Mouse (Mus musculus): ENCODE results near the gene Olfr541.

Gene Olfr541

GRCm38 (mm10) chr7:140717155-140718055 lies 20.3 kb downstream of the Olfr541 start:
- no peaks in the 10 kb centered on the region for H3K27me3 ChIP-seq (ENCODE audit: insufficient read depth, low read length)
- H3K36me3 ChIP-seq (ENCODE audit: insufficient read depth, low read length): no peaks in the 10 kb centered on the region
- no peaks in the 10 kb centered on the region for H3K4me1 ChIP-seq (replicated peaks; ENCODE audit: low read depth, low read length)
- TF ChIP-seq POU5F1 (IDR thresholded peaks at IDR 0.05; ENCODE audit: borderline replicate concordance, low read length) (no peak), NANOG (IDR thresholded peaks at IDR 0.05; ENCODE audit: borderline replicate concordance, low read length) (no peak), CTCF (conservative IDR thresholded peaks at IDR 0.05; ENCODE audit: low read length) (no peak)
- no peak overlapping the region for H3K4me3 ChIP-seq (replicated peaks; ENCODE audit: low read length)
- no peaks in the 10 kb centered on the region for H3K9me3 ChIP-seq (ENCODE audit: low read length)

GRCm38 (mm10) chr7:140721095-140721494 lies 24.0 kb downstream of the Olfr541 start:
- H3K9me3 ChIP-seq (ENCODE audit: low read length): no peaks in the 10 kb centered on the region
- no peaks in the 10 kb centered on the region for H3K27me3 ChIP-seq (ENCODE audit: insufficient read depth, low read length)
- TF ChIP-seq CTCF (conservative IDR thresholded peaks at IDR 0.05; ENCODE audit: low read length) (no peak), NANOG (IDR thresholded peaks at IDR 0.05; ENCODE audit: borderline replicate concordance, low read length) (no peak), POU5F1 (IDR thresholded peaks at IDR 0.05; ENCODE audit: borderline replicate concordance, low read length) (no peak)
- no peaks in the 10 kb centered on the region for H3K4me1 ChIP-seq (replicated peaks; ENCODE audit: low read depth, low read length)
- H3K4me3 ChIP-seq (replicated peaks; ENCODE audit: low read length): no peak overlapping the region
- H3K36me3 ChIP-seq (ENCODE audit: insufficient read depth, low read length): no peaks in the 10 kb centered on the region

GRCm38 (mm10) chr7:140725558-140725957 lies 28.5 kb downstream of the Olfr541 start:
- Histone ChIP-seq H3K36me3 (ENCODE audit: insufficient read depth, low read length) (no peaks in the 10 kb centered on the region), H3K4me1 (replicated peaks; ENCODE audit: low read depth, low read length) (no peaks in the 10 kb centered on the region), H3K27me3 (ENCODE audit: insufficient read depth, low read length) (no peaks in the 10 kb centered on the region), H3K9me3 (ENCODE audit: low read length) (no peaks in the 10 kb centered on the region), H3K4me3 (replicated peaks; ENCODE audit: low read length) (no peak overlapping the region)
- TF ChIP-seq POU5F1 (IDR thresholded peaks at IDR 0.05; ENCODE audit: borderline replicate concordance, low read length) (no peak), NANOG (IDR thresholded peaks at IDR 0.05; ENCODE audit: borderline replicate concordance, low read length) (no peak), CTCF (conservative IDR thresholded peaks at IDR 0.05; ENCODE audit: low read length) (no peak)

- H3K36me3 ChIP-seq (ENCODE audit: insufficient read depth, low read length): no peaks in the 10 kb centered on the region
These were observed 36.1 kb downstream of the Olfr541 start for GRCm38 (mm10) chr7:140733162-140733561.

GRCm38 (mm10) chr7:140747402-140747801 lies 50.3 kb downstream of the Olfr541 start:
- Histone ChIP-seq H3K36me3 (ENCODE audit: insufficient read depth, low read length) (no peaks in the 10 kb centered on the region), H3K9me3 (ENCODE audit: low read length) (no peaks in the 10 kb centered on the region), H3K27me3 (ENCODE audit: insufficient read depth, low read length) (peaks cover 3% of the 10 kb centered on the region; the same call in 1 of the 2 replicates), H3K4me1 (replicated peaks; ENCODE audit: low read depth, low read length) (no peaks in the 10 kb centered on the region), H3K4me3 (replicated peaks; ENCODE audit: low read length) (no peak overlapping the region)
- TF ChIP-seq POU5F1 (IDR thresholded peaks at IDR 0.05; ENCODE audit: borderline replicate concordance, low read length) (no peak), CTCF (conservative IDR thresholded peaks at IDR 0.05; ENCODE audit: low read length) (no peak), NANOG (IDR thresholded peaks at IDR 0.05; ENCODE audit: borderline replicate concordance, low read length) (no peak)

More at GRCm38 (mm10) chr7:140733162-140733561, 36.1 kb downstream of the Olfr541 start:
- Histone ChIP-seq H3K27me3 (ENCODE audit: insufficient read depth, low read length) (no peaks in the 10 kb centered on the region), H3K9me3 (ENCODE audit: low read length) (no peaks in the 10 kb centered on the region), H3K4me3 (replicated peaks; ENCODE audit: low read length) (no peak overlapping the region), H3K4me1 (replicated peaks; ENCODE audit: low read depth, low read length) (no peaks in the 10 kb centered on the region)
- TF ChIP-seq POU5F1 (IDR thresholded peaks at IDR 0.05; ENCODE audit: borderline replicate concordance, low read length): no peak
- no peak for TF ChIP-seq NANOG (IDR thresholded peaks at IDR 0.05; ENCODE audit: borderline replicate concordance, low read length)
- TF ChIP-seq CTCF (conservative IDR thresholded peaks at IDR 0.05; ENCODE audit: low read length): no peak; the same call in 1 of the 2 replicates

GRCm38 (mm10) chr7:140748116-140748826 lies 51.2 kb downstream of the Olfr541 start:
- no peak for TF ChIP-seq CTCF (conservative IDR thresholded peaks at IDR 0.05; ENCODE audit: low read length)
- no peak for TF ChIP-seq NANOG (IDR thresholded peaks at IDR 0.05; ENCODE audit: borderline replicate concordance, low read length)
- no peak for TF ChIP-seq POU5F1 (IDR thresholded peaks at IDR 0.05; ENCODE audit: borderline replicate concordance, low read length)
- H3K4me3 ChIP-seq (replicated peaks; ENCODE audit: low read length): no peak overlapping the region
- no peaks in the 10 kb centered on the region for H3K4me1 ChIP-seq (replicated peaks; ENCODE audit: low read depth, low read length)
- no peaks in the 10 kb centered on the region for H3K36me3 ChIP-seq (ENCODE audit: insufficient read depth, low read length)
- no peaks in the 10 kb centered on the region for H3K9me3 ChIP-seq (ENCODE audit: low read length)
- H3K27me3 ChIP-seq (ENCODE audit: insufficient read depth, low read length): peaks cover 3% of the 10 kb centered on the region; the same call in 1 of the 2 replicates

GRCm38 (mm10) chr7:140748827-140749160 lies 51.7 kb downstream of the Olfr541 start:
- H3K4me3 ChIP-seq (replicated peaks; ENCODE audit: low read length): no peak overlapping the region
- no peak for TF ChIP-seq POU5F1 (IDR thresholded peaks at IDR 0.05; ENCODE audit: borderline replicate concordance, low read length)
- no peak for TF ChIP-seq NANOG (IDR thresholded peaks at IDR 0.05; ENCODE audit: borderline replicate concordance, low read length)
- TF ChIP-seq CTCF (conservative IDR thresholded peaks at IDR 0.05; ENCODE audit: low read length): no peak
- H3K4me1 ChIP-seq (replicated peaks; ENCODE audit: low read depth, low read length): no peaks in the 10 kb centered on the region
- H3K9me3 ChIP-seq (ENCODE audit: low read length): no peaks in the 10 kb centered on the region
- no peaks in the 10 kb centered on the region for H3K36me3 ChIP-seq (ENCODE audit: insufficient read depth, low read length)
- peaks cover 3% of the 10 kb centered on the region; the same call in 1 of the 2 replicates for H3K27me3 ChIP-seq (ENCODE audit: insufficient read depth, low read length)

GRCm38 (mm10) chr7:140754556-140754955 lies 57.5 kb downstream of the Olfr541 start:
- no peaks in the 10 kb centered on the region for H3K9me3 ChIP-seq (ENCODE audit: low read length)
- H3K4me3 ChIP-seq (replicated peaks; ENCODE audit: low read length): no peak overlapping the region
- TF ChIP-seq POU5F1 (IDR thresholded peaks at IDR 0.05; ENCODE audit: borderline replicate concordance, low read length) (no peak), NANOG (IDR thresholded peaks at IDR 0.05; ENCODE audit: borderline replicate concordance, low read length) (no peak), CTCF (conservative IDR thresholded peaks at IDR 0.05; ENCODE audit: low read length) (no peak)
- no peaks in the 10 kb centered on the region for H3K27me3 ChIP-seq (ENCODE audit: insufficient read depth, low read length)
- H3K36me3 ChIP-seq (ENCODE audit: insufficient read depth, low read length): no peaks in the 10 kb centered on the region
- no peaks in the 10 kb centered on the region for H3K4me1 ChIP-seq (replicated peaks; ENCODE audit: low read depth, low read length)
